Mouse (Mus musculus) heart, adult 2 months (tissue): Measurements from ENCODE around the gene Gpi1. TPM values are rescaled to one million over a fixed set of nuclear protein-coding genes. Genes with fewer than 3 reads are reported as not detected.

Experiments used
- DNase-seq, 2 experiments: peaks; one replicate each; pipeline ENCODE4 v3.0.0; 2021
- H3K27ac ChIP-seq: fragments of 200-600 bp; 2 replicates; pipeline ENCODE4 v1.8.1; 2022
- H3K27me3 ChIP-seq: fragments of 200-500 bp; 2 replicates; pipeline ENCODE4 v1.6.1; 2012; ENCODE audit warnings: mild to moderate bottlenecking, low read length, inconsistent platforms, mixed read lengths; ENCODE audit not compliant: control insufficient read depth, insufficient read depth
- H3K36me3 ChIP-seq: fragments of 200-500 bp; 2 replicates; pipeline ENCODE4 v1.6.1; 2012; ENCODE audit warnings: low read length, inconsistent platforms; ENCODE audit not compliant: control insufficient read depth, insufficient read depth
- H3K4me1 ChIP-seq: fragments of 200-500 bp; 2 replicates; pipeline ENCODE4 v1.6.1; 2011; ENCODE audit warnings: low read length; ENCODE audit not compliant: control insufficient read depth, insufficient read depth
- H3K4me3 ChIP-seq: fragments of 200-600 bp; 2 replicates; pipeline ENCODE4 v1.8.1; 2022
- H3K79me2 ChIP-seq: fragments of 200-500 bp; replicated peaks from 2 replicates; pipeline ENCODE4 v1.6.1; 2012; ENCODE audit warnings: mild to moderate bottlenecking, inconsistent platforms, low read length, moderate library complexity, mixed read lengths; ENCODE audit not compliant: control insufficient read depth, insufficient read depth
- H3K9ac ChIP-seq: fragments of 200-500 bp; 2 replicates; pipeline ENCODE4 v1.6.1; 2012; ENCODE audit warnings: low read depth, mild to moderate bottlenecking, control low read depth, inconsistent platforms, low read length, mixed read lengths
- CTCF ChIP-seq: fragments of 200-600 bp; IDR thresholded peaks from 2 replicates; pipeline ENCODE4 v1.8.1; 2022; ENCODE audit warnings: antibody characterized with exemption, mild to moderate bottlenecking, moderate library complexity
- EP300 ChIP-seq: fragments of 200-500 bp; IDR thresholded peaks from 2 replicates; pipeline ENCODE4 v1.6.1; 2011; ENCODE audit warnings: low read depth, low read length, control low read depth; ENCODE audit not compliant: insufficient read depth
- POLR2A ChIP-seq: fragments of 200-500 bp; IDR thresholded peaks from 2 replicates; pipeline ENCODE4 v1.6.1; 2011; ENCODE audit warnings: mild to moderate bottlenecking, low read depth, low read length, control low read depth; ENCODE audit not compliant: insufficient read depth
- WGBS: fragments of 180-500 bp; shearing (Covaris S2); methylation state at CpG from one replicate; pipeline ENCODE4 v1.1.7; 2018; 5-methylcytosine and 5-hydroxymethylcytosine counted together
- intact Hi-C: fragments of 180-260 bp; cut with DNase I; formaldehyde crosslinking; loops from one replicate; pipeline ENCODE4 v1.15.1; 2025
- polyA plus RNA-seq: library from polyadenylated mRNA; depleted of rRNA; stranded (reverse); fragments of >200 nt; gene quantifications from 2 replicates; pipeline ENCODE4 v1.2.3, GENCODE M21; 2012
- total RNA-seq, 2 experiments: library from RNA; stranded (reverse); gene quantifications; 2 replicates each; pipeline ENCODE4 v1.2.3; 2021

Gpi1 gene
- total and polyA plus RNA-seq, 3 experiments, result 442 to 591 (median 480) TPM

- Histone ChIP-seq H3K27me3 (no peaks in the 10 kb centered on the region), H3K9ac (peak within 1 kb of the TSS; percentile 86), H3K79me2 (no peaks in the 10 kb centered on the region), H3K4me1 (peaks cover 1% of the 10 kb centered on the region), H3K36me3 (peaks cover 2% of the 10 kb centered on the region), H3K4me3 (peak within 1 kb of the TSS; percentile 87), H3K27ac (peak within 1 kb of the TSS; percentile 88)
- DNase-seq, result no peak
- TF ChIP-seq CTCF (no peak), EP300 (no peak), POLR2A (no peak)
- 84% methylated on average over 3 of the region's 3 CpGs for whole genome bisulfite sequencing
- intact Hi-C loops, result loop anchor here (2.0 to 10.0 kb wide), 2 partner anchors 27 to 215 kb away; partner anchors contain the start of gene Pdcd2l
Observed at GRCm38 (mm10) chr7:34169454-34169853, 60.7 kb downstream of the Gpi1 start, which contains the start of gene Uba2. Gene Uba2 (minus strand): TSS chr7:34169599.

GRCm38 (mm10) chr7:34168470-34169251 is 61.5 kb downstream of the Gpi1 start:
- Histone ChIP-seq H3K4me1 (peaks cover 1% of the 10 kb centered on the region), H3K27me3 (no peaks in the 10 kb centered on the region), H3K36me3 (peaks cover 5% of the 10 kb centered on the region), H3K9ac (peak overlapping the region; percentile 86), H3K4me3 (peak overlapping the region; percentile 87), H3K79me2 (no peaks in the 10 kb centered on the region), H3K27ac (peak overlapping the region; percentile 88)
- TF ChIP-seq EP300, result peak; percentile 57; the same call in 1 of the 2 replicates
- TF ChIP-seq POLR2A, result peak; percentile 90
- TF ChIP-seq CTCF, result no peak
- WGBS, result 9% methylated on average over 30 of the region's 30 CpGs
- intact Hi-C loops, result loop anchor here (2.0 to 10.0 kb wide), 2 partner anchors 28 to 216 kb away; partner anchors contain the start of gene Pdcd2l
- peak; percentile 95 to 97 for DNase-seq

GRCm38 (mm10) chr7:34167766-34168469 is 62.2 kb downstream of the Gpi1 start:
- intact Hi-C loops, result loop anchor here (2.0 to 10.0 kb wide), 3 partner anchors 29 to 217 kb away; partner anchors contain the start of gene Pdcd2l
- DNase-seq, result peak in 1 of 2 experiments; percentile 49
- WGBS, result under 1% methylated on average over 54 of the region's 54 CpGs

GRCm38 (mm10) chr7:34166850-34167249 is 63.3 kb downstream of the Gpi1 start:
- Histone ChIP-seq H3K36me3 (peaks cover 6% of the 10 kb centered on the region), H3K27ac (no peak overlapping the region; the same call in 1 of the 2 replicates), H3K27me3 (no peaks in the 10 kb centered on the region), H3K4me3 (peak overlapping the region; percentile 87; the same call in 1 of the 2 replicates), H3K9ac (no peak overlapping the region), H3K79me2 (no peaks in the 10 kb centered on the region), H3K4me1 (peaks cover 1% of the 10 kb centered on the region)
- 55% methylated on average over 4 of the region's 4 CpGs for WGBS
- TF ChIP-seq CTCF (peak; percentile 57), EP300 (no peak)
- DNase-seq, result no peak
- intact Hi-C loops, result loop anchor here (2.0 to 10.0 kb wide), 2 partner anchors 32 to 218 kb away; no protein-coding TSS in a partner anchor

More at GRCm38 (mm10) chr7:34167766-34168469, 62.2 kb downstream of the Gpi1 start:
- TF ChIP-seq EP300, result no peak
- TF ChIP-seq CTCF, result no peak
- TF ChIP-seq POLR2A, result no peak
- peaks cover 6% of the 10 kb centered on the region for H3K36me3 ChIP-seq
- no peaks in the 10 kb centered on the region for H3K27me3 ChIP-seq
- H3K79me2 ChIP-seq, result no peaks in the 10 kb centered on the region
- H3K4me1 ChIP-seq, result peaks cover 1% of the 10 kb centered on the region
- H3K4me3 ChIP-seq, result peak overlapping the region; percentile 87
- peak overlapping the region; percentile 88 for H3K27ac ChIP-seq
- H3K9ac ChIP-seq, result peak overlapping the region; percentile 86

GRCm38 (mm10) chr7:34165999-34166398 is 64.1 kb downstream of the Gpi1 start:
- H3K4me1 ChIP-seq, result peaks cover 1% of the 10 kb centered on the region
- no peak overlapping the region for H3K9ac ChIP-seq
- no peak overlapping the region for H3K4me3 ChIP-seq
- WGBS, result 81% methylated on average over 3 of the region's 3 CpGs
- DNase-seq, result no peak
- no peaks in the 10 kb centered on the region for H3K79me2 ChIP-seq
- no peak for TF ChIP-seq EP300
- no peak for TF ChIP-seq CTCF
- TF ChIP-seq POLR2A, result no peak
- H3K36me3 ChIP-seq, result peaks cover 10% of the 10 kb centered on the region
- intact Hi-C loops, result loop anchor here (2.0 to 10.0 kb wide), 2 partner anchors 31 to 219 kb away; no protein-coding TSS in a partner anchor
- H3K27me3 ChIP-seq, result no peaks in the 10 kb centered on the region
- H3K27ac ChIP-seq, result no peak overlapping the region
